ENCODE assay signal across 29 mouse cellular contexts in genomic region chr19:9101062-9101457, GRCm38 (mm10). TPM values are rescaled to one million over a fixed set of nuclear protein-coding genes. Genes with fewer than 3 reads are reported as not detected.
"Had no signal": no experiment of that assay in that cellular context is flagged by ENCODE, and none has a peak within 500 bp of the region (broad histone marks: within the 10 kb centered on the region; RNA-seq: fewer than 3 reads in every experiment).

No protein-coding gene starts in this region.

- H3K27ac ChIP-seq: intestine, embryonic 15.5 days; limb, embryonic 12.5 days; limb, embryonic 15.5 days; liver, embryonic 14.5 days; macrophage; midbrain, embryonic 12.5 days; midbrain, embryonic 15.5 days; neural tube, embryonic 12.5 days; neural tube, embryonic 15.5 days had no signal

- DNase-seq: kidney, adult 11 months; kidney, adult 8-10 months; kidney, postnatal 14 days; kidney, postnatal 4 days; left cerebral cortex, postnatal 4 days; liver, postnatal 0 days; lung, embryonic 14.5 days; right cerebral cortex, adult 18-20 months; right cerebral cortex, postnatal 14 days; right cerebral cortex, postnatal 4 days; spleen, adult 18-20 months; thymus, adult 2 months; thymus, postnatal 14 days; thymus, postnatal 4 days had no signal

- H3K27me3 ChIP-seq: intestine, embryonic 15.5 days; limb, embryonic 12.5 days; limb, embryonic 15.5 days; midbrain, embryonic 12.5 days; midbrain, embryonic 15.5 days; neural tube, embryonic 12.5 days; neural tube, embryonic 15.5 days had no signal

- H3K36me3 ChIP-seq: intestine, embryonic 15.5 days; limb, embryonic 12.5 days; limb, embryonic 15.5 days; midbrain, embryonic 12.5 days; midbrain, embryonic 15.5 days; neural tube, embryonic 12.5 days; neural tube, embryonic 15.5 days had no signal

- H3K4me1 ChIP-seq: midbrain, embryonic 12.5 days; midbrain, embryonic 15.5 days; neural tube, embryonic 12.5 days; neural tube, embryonic 15.5 days had no signal

- H3K4me3 ChIP-seq: intestine, embryonic 15.5 days; limb, embryonic 12.5 days; limb, embryonic 15.5 days; midbrain, embryonic 12.5 days; midbrain, embryonic 15.5 days; neural tube, embryonic 12.5 days; neural tube, embryonic 15.5 days had no signal

- H3K9ac ChIP-seq: intestine, embryonic 15.5 days; limb, embryonic 12.5 days; limb, embryonic 15.5 days; liver, embryonic 14.5 days; liver, postnatal 0 days; lung, embryonic 14.5 days; midbrain, embryonic 12.5 days; midbrain, embryonic 15.5 days; neural tube, embryonic 12.5 days; neural tube, embryonic 15.5 days had no signal

- ATAC-seq: intestine, embryonic 15.5 days; liver, postnatal 0 days; lung, postnatal 0 days; midbrain, embryonic 15.5 days had no signal

- H3K4me2 ChIP-seq: intestine, embryonic 15.5 days; limb, embryonic 12.5 days; limb, embryonic 15.5 days; liver, embryonic 11.5 days; lung, embryonic 14.5 days; midbrain, embryonic 12.5 days; midbrain, embryonic 15.5 days; neural tube, embryonic 12.5 days; neural tube, embryonic 15.5 days had no signal

- H3K9me3 ChIP-seq: intestine, embryonic 15.5 days; limb, embryonic 12.5 days; limb, embryonic 15.5 days; midbrain, embryonic 12.5 days; midbrain, embryonic 15.5 days; neural tube, embryonic 12.5 days; neural tube, embryonic 15.5 days had no signal

RNA-seq across cellular contexts. Expression of gene Scgb1a1, which starts 13.3 kb away (rescaled TPM):
- total RNA-seq: layer of hippocampus, adult 18-20 months; layer of hippocampus, postnatal 14 days; left cerebral cortex, adult 8-10 months; left cerebral cortex, postnatal 14 days had no signal
- polyA plus RNA-seq: intestine, embryonic 15.5 days; limb, embryonic 12.5 days; liver, embryonic 11.5 days; liver, embryonic 14.5 days; lung, embryonic 14.5 days; macrophage; midbrain, embryonic 12.5 days; midbrain, embryonic 15.5 days; neural tube, embryonic 12.5 days; neural tube, embryonic 15.5 days had no signal
